Mouse (Mus musculus): Measurements from ENCODE around the gene Pdcd1lg2. TPM values are rescaled to one million over a fixed set of nuclear protein-coding genes. Genes with fewer than 3 reads are reported as not detected.
"Not testable (repeated sequence)": the region's sequence is repeated elsewhere in the genome, so short reads cannot be mapped to it uniquely, and the experiment has no call there.

Pdcd1lg2 gene
- total and polyA plus RNA-seq, 3 experiments: 1.7 to 5.4 TPM; not detected in 1

DNA sequence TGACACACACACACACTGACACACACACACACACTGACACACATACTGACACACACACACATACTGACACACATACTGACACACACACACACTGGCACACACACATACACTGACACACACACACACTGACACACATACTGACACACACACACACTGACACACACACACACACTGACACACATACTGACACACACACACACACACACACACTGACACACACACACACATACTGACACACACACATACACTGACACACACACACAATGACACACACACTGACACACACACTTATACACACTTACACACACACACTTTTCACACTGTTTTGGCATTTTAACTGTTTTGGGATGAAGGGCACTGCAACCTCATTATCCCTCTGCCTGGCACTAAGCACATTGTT lies 4.2 kb downstream of the Pdcd1lg2 start:
- peak; percentile 96; the same call in 1 of the 2 replicates for TF ChIP-seq POLR2AphosphoS5 (IDR thresholded peaks at IDR 0.05; ENCODE audit: borderline replicate concordance, low read depth, low read length)
- not testable (repeated sequence) for DNase-seq (ENCODE audit: low read depth, low spot score); H3K4me3 ChIP-seq (ENCODE audit: control insufficient read depth in 1 of 2, insufficient read depth in 1 of 2, low read depth in 2 of 2, low read length in 2 of 2); H3K9me3 ChIP-seq (replicated peaks; ENCODE audit: insufficient read depth, low read length); H3K9ac ChIP-seq (ENCODE audit: control insufficient read depth, low read depth, low read length, poor library complexity, severe bottlenecking); H3K79me2 ChIP-seq (ENCODE audit: control insufficient read depth, insufficient read depth, low read length, poor library complexity); H3K27ac ChIP-seq (ENCODE audit: control insufficient read depth, low read depth, low read length); H3K27me3 ChIP-seq (ENCODE audit: control insufficient read depth in 1 of 2, insufficient read depth in 2 of 2, low read length in 2 of 2)
- H3K4me1 ChIP-seq (ENCODE audit: control insufficient read depth in 1 of 2, insufficient read depth in 2 of 2, low read length in 2 of 2): peaks cover 31 to 42% of the 10 kb centered on the region in 2 experiments
- peaks cover 0 to 38% of the 10 kb centered on the region in 2 experiments; a peak in 2 of 4 replicates for H3K36me3 ChIP-seq (ENCODE audit: control insufficient read depth in 1 of 2, insufficient read depth in 2 of 2, low read length in 2 of 2)

DNA sequence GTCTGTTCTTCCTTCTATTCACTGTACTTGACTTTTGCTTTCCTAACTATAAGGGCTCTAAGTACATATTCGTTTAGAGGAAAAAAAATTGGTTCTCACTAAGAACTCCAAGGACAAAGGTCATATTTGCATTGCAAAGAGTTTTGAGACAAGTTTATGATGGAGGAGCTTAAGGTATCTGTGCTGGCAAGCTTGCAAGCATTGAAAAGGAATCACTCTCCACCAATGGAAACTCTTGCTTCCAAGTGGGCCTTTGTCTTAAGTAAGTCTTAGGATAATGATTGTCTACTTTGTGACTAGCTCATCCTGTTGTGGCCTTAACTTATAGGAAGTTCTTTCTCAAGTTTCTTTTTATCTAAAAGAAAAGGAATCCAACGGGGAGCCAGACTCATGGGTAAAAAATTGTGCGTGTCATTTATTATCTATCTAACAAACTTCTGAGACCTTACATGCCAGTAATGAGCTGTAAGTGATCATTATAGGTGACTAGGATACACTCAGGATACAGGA lies 5.7 kb downstream of the Pdcd1lg2 start:
- peaks cover 0 to 43% of the 10 kb centered on the region in 2 experiments; a peak in 2 of 4 replicates for H3K36me3 ChIP-seq (ENCODE audit: control insufficient read depth in 1 of 2, insufficient read depth in 2 of 2, low read length in 2 of 2)

GRCm38 (mm10) chr19:29417188-29417587 lies 6.5 kb downstream of the Pdcd1lg2 start:
- DNase-seq (ENCODE audit: low read depth, low spot score): peak; percentile 81
- Histone ChIP-seq H3K9ac (ENCODE audit: control insufficient read depth, low read depth, low read length, poor library complexity, severe bottlenecking) (no peak overlapping the region), H3K4me1 (ENCODE audit: control insufficient read depth in 1 of 2, insufficient read depth in 2 of 2, low read length in 2 of 2) (peaks cover 32 to 44% of the 10 kb centered on the region in 2 experiments)

More for the DNA sequence above, 5.7 kb downstream of the Pdcd1lg2 start:
- Histone ChIP-seq H3K9ac (ENCODE audit: control insufficient read depth, low read depth, low read length, poor library complexity, severe bottlenecking) (no peak overlapping the region), H3K27ac (ENCODE audit: control insufficient read depth, low read depth, low read length) (no peak overlapping the region), H3K4me3 (ENCODE audit: control insufficient read depth in 1 of 2, insufficient read depth in 1 of 2, low read depth in 2 of 2, low read length in 2 of 2) (no peak overlapping the region), H3K27me3 (ENCODE audit: control insufficient read depth in 1 of 2, insufficient read depth in 2 of 2, low read length in 2 of 2) (no peaks in the 10 kb centered on the region), H3K9me3 (replicated peaks; ENCODE audit: insufficient read depth, low read length) (no peaks in the 10 kb centered on the region), H3K4me1 (ENCODE audit: control insufficient read depth in 1 of 2, insufficient read depth in 2 of 2, low read length in 2 of 2) (peaks cover 32 to 44% of the 10 kb centered on the region in 2 experiments), H3K79me2 (ENCODE audit: control insufficient read depth, insufficient read depth, low read length, poor library complexity) (no peaks in the 10 kb centered on the region)
- DNase-seq (ENCODE audit: low read depth, low spot score): peak; percentile 63
- TF ChIP-seq GATA1 (IDR thresholded peaks at IDR 0.05; ENCODE audit: low read depth, low read length) (0 out of 2 replicates have a peak, but pooled peaks have one; percentile 22), SIN3A (IDR thresholded peaks at IDR 0.05; ENCODE audit: low read length) (no peak)

GRCm38 (mm10) chr19:29417894-29418293 lies 7.2 kb downstream of the Pdcd1lg2 start:
- peaks cover 29 to 42% of the 10 kb centered on the region in 2 experiments for H3K4me1 ChIP-seq (ENCODE audit: control insufficient read depth in 1 of 2, insufficient read depth in 2 of 2, low read length in 2 of 2)
- H3K27ac ChIP-seq (ENCODE audit: control insufficient read depth, low read depth, low read length): peak overlapping the region; percentile 19; the same call in 1 of the 2 replicates
- no peak for TF ChIP-seq USF2 (IDR thresholded peaks at IDR 0.05; ENCODE audit: borderline replicate concordance in 1 of 2, insufficient read depth in 1 of 2, low read depth in 1 of 2, low read length in 2 of 2)
- TF ChIP-seq POLR2A (IDR thresholded peaks at IDR 0.05; ENCODE audit: control insufficient read depth in 1 of 2, insufficient read depth in 1 of 2, low read depth in 1 of 2, low read length in 2 of 2, poor library complexity in 1 of 2): no peak
- no peak for TF ChIP-seq SIN3A (IDR thresholded peaks at IDR 0.05; ENCODE audit: low read length)
- no peak for TF ChIP-seq TAL1 (IDR thresholded peaks at IDR 0.05; ENCODE audit: low read length)
- TF ChIP-seq MYB (IDR thresholded peaks at IDR 0.05; ENCODE audit: low read depth, low read length): no peak
- no peak for TF ChIP-seq EP300 (IDR thresholded peaks at IDR 0.05; ENCODE audit: low read depth in 1 of 2, low read length in 2 of 2)
- no peak for TF ChIP-seq TBP (IDR thresholded peaks at IDR 0.05; ENCODE audit: low read depth, low read length)
- no peak for TF ChIP-seq ZKSCAN1 (IDR thresholded peaks at IDR 0.05; ENCODE audit: low read depth, low read length)
- no peak for TF ChIP-seq KAT2A (conservative IDR thresholded peaks at IDR 0.05; ENCODE audit: low read depth, low read length)
- TF ChIP-seq ETS1 (IDR thresholded peaks at IDR 0.05; ENCODE audit: low read depth, low read length): no peak
- TF ChIP-seq MEF2A (IDR thresholded peaks at IDR 0.05; ENCODE audit: extremely low read depth, insufficient replicate concordance, low read depth, low read length, poor library complexity, severe bottlenecking): no peak
- TF ChIP-seq UBTF (IDR thresholded peaks at IDR 0.05; ENCODE audit: borderline replicate concordance, insufficient read depth, low read depth, low read length): no peak
- no peak for TF ChIP-seq CHD2 (IDR thresholded peaks at IDR 0.05; ENCODE audit: low read length)
- TF ChIP-seq GATA1 (IDR thresholded peaks at IDR 0.05; ENCODE audit: low read depth, low read length): no peak
- TF ChIP-seq POLR2AphosphoS2 (IDR thresholded peaks at IDR 0.05; ENCODE audit: low read length): no peak
- TF ChIP-seq POLR2AphosphoS5 (IDR thresholded peaks at IDR 0.05; ENCODE audit: borderline replicate concordance, low read depth, low read length): no peak
- TF ChIP-seq TCF12 (IDR thresholded peaks at IDR 0.05; ENCODE audit: low read depth, low read length): no peak

More at GRCm38 (mm10) chr19:29417188-29417587, 6.5 kb downstream of the Pdcd1lg2 start:
- H3K27me3 ChIP-seq (ENCODE audit: control insufficient read depth in 1 of 2, insufficient read depth in 2 of 2, low read length in 2 of 2): no peaks in the 10 kb centered on the region
- no peaks in the 10 kb centered on the region for H3K9me3 ChIP-seq (replicated peaks; ENCODE audit: insufficient read depth, low read length)
- H3K36me3 ChIP-seq (ENCODE audit: control insufficient read depth in 1 of 2, insufficient read depth in 2 of 2, low read length in 2 of 2): peaks cover 0 to 43% of the 10 kb centered on the region in 2 experiments; a peak in 2 of 4 replicates
- H3K79me2 ChIP-seq (ENCODE audit: control insufficient read depth, insufficient read depth, low read length, poor library complexity): no peaks in the 10 kb centered on the region
- no peak overlapping the region for H3K27ac ChIP-seq (ENCODE audit: control insufficient read depth, low read depth, low read length)
- H3K4me3 ChIP-seq (ENCODE audit: control insufficient read depth in 1 of 2, insufficient read depth in 1 of 2, low read depth in 2 of 2, low read length in 2 of 2): no peak overlapping the region
- TF ChIP-seq GATA1 (IDR thresholded peaks at IDR 0.05; ENCODE audit: low read depth, low read length): peak; percentile 99
- peak; percentile 88 for TF ChIP-seq TAL1 (IDR thresholded peaks at IDR 0.05; ENCODE audit: low read length)
- TF ChIP-seq TCF12 (IDR thresholded peaks at IDR 0.05; ENCODE audit: low read depth, low read length): no peak
- TF ChIP-seq TBP (IDR thresholded peaks at IDR 0.05; ENCODE audit: low read depth, low read length): peak; percentile 58

More at GRCm38 (mm10) chr19:29417894-29418293, 7.2 kb downstream of the Pdcd1lg2 start:
- Histone ChIP-seq H3K79me2 (ENCODE audit: control insufficient read depth, insufficient read depth, low read length, poor library complexity) (no peaks in the 10 kb centered on the region), H3K9ac (ENCODE audit: control insufficient read depth, low read depth, low read length, poor library complexity, severe bottlenecking) (no peak overlapping the region), H3K4me3 (ENCODE audit: control insufficient read depth in 1 of 2, insufficient read depth in 1 of 2, low read depth in 2 of 2, low read length in 2 of 2) (no peak overlapping the region), H3K9me3 (replicated peaks; ENCODE audit: insufficient read depth, low read length) (no peaks in the 10 kb centered on the region), H3K27me3 (ENCODE audit: control insufficient read depth in 1 of 2, insufficient read depth in 2 of 2, low read length in 2 of 2) (no peaks in the 10 kb centered on the region), H3K36me3 (ENCODE audit: control insufficient read depth in 1 of 2, insufficient read depth in 2 of 2, low read length in 2 of 2) (peaks cover 0 to 40% of the 10 kb centered on the region in 2 experiments; a peak in 2 of 4 replicates)
- no peak for DNase-seq (ENCODE audit: low read depth, low spot score)

Measured in MEL (cell line).